Mouse (Mus musculus) lung, embryonic 16.5 days (tissue): ENCODE measurements around the gene 1700088E04Rik. TPM values are rescaled to one million over a fixed set of nuclear protein-coding genes. Genes with fewer than 3 reads are reported as not detected.

Source experiments
- ATAC-seq: fragments of 200-750 bp; cut with Nextera tagmentation; 2 replicates; pipeline ENCODE4 v1.8.0; 2017; ENCODE audit warnings: low read depth, mild to moderate bottlenecking, moderate library complexity
- H3K27ac ChIP-seq: fragments of 300-500 bp; sonication (generic); 2 replicates; pipeline ENCODE4 v1.5.1; 2014; ENCODE audit warnings: mild to moderate bottlenecking, control low read depth, low read length
- H3K27me3 ChIP-seq: fragments of 300-500 bp; sonication (generic); 2 replicates; pipeline ENCODE4 v1.6.1; 2014; ENCODE audit warnings: low read depth, low read length, mixed read lengths; ENCODE audit not compliant: control insufficient read depth, insufficient read depth
- H3K36me3 ChIP-seq: fragments of 300-500 bp; sonication (generic); 2 replicates; pipeline ENCODE4 v1.6.1; 2014; ENCODE audit warnings: low read length; ENCODE audit not compliant: control insufficient read depth, insufficient read depth
- H3K4me1 ChIP-seq: fragments of 300-500 bp; sonication (generic); replicated peaks from 2 replicates; pipeline ENCODE4 v1.6.1; 2014; ENCODE audit warnings: low read length, mixed read lengths; ENCODE audit not compliant: control insufficient read depth, insufficient read depth
- H3K4me2 ChIP-seq: fragments of 300-500 bp; sonication (generic); 2 replicates; pipeline ENCODE4 v1.6.1; 2014; ENCODE audit warnings: low read depth, low read length, control low read depth
- H3K4me3 ChIP-seq: fragments of 300-500 bp; sonication (generic); 2 replicates; pipeline ENCODE4 v1.5.1; 2014; ENCODE audit warnings: mild to moderate bottlenecking, low read length, control low read depth
- H3K9ac ChIP-seq: fragments of 300-500 bp; sonication (generic); 2 replicates; pipeline ENCODE4 v1.6.1; 2014; ENCODE audit warnings: low read length, control low read depth
- H3K9me3 ChIP-seq: fragments of 300-500 bp; sonication (generic); 2 replicates; pipeline ENCODE4 v1.6.1; 2016; ENCODE audit warnings: low read length; ENCODE audit not compliant: control insufficient read depth
- WGBS: fragments of 180-500 bp; shearing (Covaris S2); extraction: QIAGEN DNeasy Blood & Tissue Kit; methylation state at CpG from one replicate; pipeline ENCODE4 v1.1.7; 2014; 5-methylcytosine and 5-hydroxymethylcytosine counted together
- polyA plus RNA-seq: library from polyadenylated mRNA; unstranded; fragments of >200 nt; fragmentation: Nextera tagmentation; extraction: Ambion mirVana; gene quantifications from 2 replicates; pipeline ENCODE4 v1.2.1, GENCODE M21; 2015

Gene 1700088E04Rik
- polyA plus RNA-seq, 1 experiment from 2014 or later = 16.3 TPM

DNA sequence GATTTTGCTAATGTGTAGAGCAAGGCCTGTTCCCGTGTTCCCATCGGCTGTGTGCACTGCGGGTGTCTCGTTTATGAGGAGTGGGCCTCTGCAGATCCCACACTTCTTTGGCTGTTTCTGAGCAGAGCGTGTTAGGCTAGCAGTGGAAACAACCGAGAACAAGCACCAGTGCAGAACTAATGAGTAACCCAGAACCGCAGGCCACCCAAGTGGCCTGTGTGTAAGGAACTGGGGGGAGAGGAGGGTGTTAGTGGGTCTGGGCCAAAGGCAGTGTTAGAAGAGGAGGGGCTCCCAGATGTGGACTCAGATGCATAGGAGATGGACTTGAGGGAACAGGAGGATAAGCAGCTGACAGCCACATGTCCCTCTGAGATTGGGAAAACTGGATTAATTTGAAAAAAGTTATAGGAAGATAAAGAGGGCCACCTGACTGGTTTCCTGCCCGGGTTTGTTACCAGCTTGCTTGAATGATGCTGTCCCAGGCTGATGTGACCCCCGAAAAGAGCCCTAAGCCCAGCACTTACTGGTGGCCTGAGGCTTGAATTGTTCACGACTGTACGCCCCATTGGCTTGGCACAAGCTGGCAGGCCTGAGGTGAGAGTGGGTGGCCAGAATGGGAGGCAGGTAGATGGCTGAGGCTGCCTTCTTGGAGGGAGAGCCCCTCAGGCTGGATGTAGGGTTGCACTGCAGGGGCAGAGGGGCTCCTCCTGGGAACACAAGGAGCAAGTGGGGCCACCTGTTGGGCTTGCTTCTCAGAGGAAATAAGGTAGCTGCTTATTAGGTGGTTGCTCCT lies 5.1 kb downstream of the 1700088E04Rik start:
- H3K9me3 ChIP-seq = no peaks in the 10 kb centered on the region
- WGBS = 62% methylated on average over 11 of the region's 11 CpGs
- H3K36me3 ChIP-seq = peaks cover 7% of the 10 kb centered on the region
- H3K9ac ChIP-seq = no peak overlapping the region
- no peak overlapping the region for H3K4me3 ChIP-seq
- H3K27me3 ChIP-seq = no peaks in the 10 kb centered on the region
- no peak overlapping the region for H3K4me2 ChIP-seq
- peaks cover 12% of the 10 kb centered on the region; the same call in 1 of the 2 replicates for H3K4me1 ChIP-seq
- no peak overlapping the region for H3K27ac ChIP-seq
- ATAC-seq = peak; percentile 46; the same call in 1 of the 2 replicates

GRCm38 (mm10) chr15:79135332-79135731 lies 5.7 kb downstream of the 1700088E04Rik start:
- no peak for ATAC-seq
- WGBS = 71% methylated on average over 9 of the region's 9 CpGs
- Histone ChIP-seq H3K4me1 (peaks cover 13% of the 10 kb centered on the region), H3K27ac (no peak overlapping the region), H3K9ac (no peak overlapping the region), H3K4me2 (no peak overlapping the region), H3K4me3 (no peak overlapping the region), H3K36me3 (peaks cover 8% of the 10 kb centered on the region), H3K9me3 (no peaks in the 10 kb centered on the region), H3K27me3 (no peaks in the 10 kb centered on the region)

DNA sequence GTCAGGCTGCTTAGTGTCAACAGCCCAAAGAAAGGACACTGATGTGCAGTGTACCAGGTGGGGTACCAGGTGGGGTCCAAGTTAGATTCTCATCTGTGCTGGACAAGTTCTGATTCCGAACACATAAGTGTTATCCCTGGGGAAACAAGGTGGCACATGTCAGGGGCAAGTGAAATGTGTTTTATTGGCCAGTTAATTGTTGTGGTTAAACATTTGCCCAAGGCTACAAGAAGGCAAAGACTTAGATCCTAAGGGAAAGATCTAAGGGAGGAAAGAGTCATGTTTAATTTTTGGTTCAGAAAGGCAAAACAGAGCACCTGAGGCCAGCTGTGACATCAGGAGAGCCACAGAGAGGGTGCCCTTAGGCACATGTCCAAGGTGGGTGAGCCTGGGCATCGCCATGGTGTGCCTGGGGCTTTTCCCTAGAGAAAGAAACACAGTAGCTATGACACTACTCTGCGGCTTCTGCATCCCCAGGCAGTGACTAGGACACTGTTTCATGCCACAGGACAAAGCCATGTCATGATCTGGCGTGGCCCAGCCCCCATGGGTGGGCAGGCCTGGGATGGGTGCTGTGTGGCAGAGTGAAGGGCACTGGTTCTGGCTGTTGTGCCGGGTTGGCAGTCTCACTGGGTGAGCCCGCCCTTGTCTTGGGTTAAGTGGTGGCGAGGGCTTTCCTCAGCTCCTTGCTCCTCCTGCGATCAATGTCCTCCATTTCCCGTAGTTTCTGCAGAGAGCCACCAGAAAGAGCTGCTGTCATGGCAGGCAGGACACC lies 6.4 kb downstream of the 1700088E04Rik start:
- no peaks in the 10 kb centered on the region for H3K27me3 ChIP-seq
- H3K9ac ChIP-seq = no peak overlapping the region
- no peak overlapping the region for H3K4me2 ChIP-seq
- no peak overlapping the region for H3K27ac ChIP-seq
- H3K36me3 ChIP-seq = peaks cover 14% of the 10 kb centered on the region
- 86% methylated on average over 9 of the region's 9 CpGs for whole genome bisulfite sequencing
- no peak for ATAC-seq
- H3K4me1 ChIP-seq = peaks cover 14% of the 10 kb centered on the region
- H3K4me3 ChIP-seq = no peak overlapping the region
- H3K9me3 ChIP-seq = no peaks in the 10 kb centered on the region

DNA sequence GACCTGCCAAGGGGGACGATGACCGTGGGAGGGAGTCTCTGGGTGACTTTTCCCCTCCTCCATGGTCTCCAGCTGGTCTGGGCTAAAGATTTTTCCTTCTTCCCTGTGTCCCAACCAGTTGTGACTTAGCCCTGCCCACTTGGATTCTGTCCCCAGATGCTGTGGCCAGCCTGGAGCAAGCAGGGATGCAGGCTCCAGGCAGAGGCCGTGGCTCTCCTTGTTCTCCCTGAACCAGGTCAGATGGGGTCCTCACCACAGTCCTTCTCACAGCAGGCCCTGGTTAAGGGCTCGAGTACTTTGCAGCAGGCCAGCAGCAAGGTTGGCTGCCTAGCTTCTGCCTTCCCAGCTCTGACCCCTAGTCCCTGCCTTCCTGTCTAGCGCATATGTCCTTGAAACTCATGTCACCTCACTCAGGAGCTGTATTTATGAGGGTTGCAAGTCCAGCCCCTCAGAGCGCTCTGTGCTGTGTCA lies 7.8 kb downstream of the 1700088E04Rik start:
- peaks cover 14% of the 10 kb centered on the region for H3K4me1 ChIP-seq
- H3K27ac ChIP-seq = no peak overlapping the region
- no peak for ATAC-seq
- H3K36me3 ChIP-seq = peaks cover 18% of the 10 kb centered on the region
- H3K4me3 ChIP-seq = no peak overlapping the region
- H3K9me3 ChIP-seq = peaks cover 1% of the 10 kb centered on the region; the same call in 1 of the 2 replicates
- no peaks in the 10 kb centered on the region for H3K27me3 ChIP-seq
- H3K9ac ChIP-seq = no peak overlapping the region
- H3K4me2 ChIP-seq = no peak overlapping the region
- WGBS = 77% methylated on average over 6 of the region's 6 CpGs

- H3K9ac ChIP-seq = 0 out of 2 replicates have a peak overlapping the region, but pooled peaks have one; percentile 14
- no peak overlapping the region for H3K4me3 ChIP-seq
- H3K27me3 ChIP-seq = no peaks in the 10 kb centered on the region
- no peak overlapping the region for H3K4me2 ChIP-seq
- peak; percentile 59 for ATAC-seq
- peaks cover 14% of the 10 kb centered on the region for H3K4me1 ChIP-seq
- WGBS = 54% methylated on average over 7 of the region's 7 CpGs
- H3K9me3 ChIP-seq = peaks cover 4% of the 10 kb centered on the region; the same call in 1 of the 2 replicates
- H3K36me3 ChIP-seq = peaks cover 31% of the 10 kb centered on the region
- H3K27ac ChIP-seq = peak overlapping the region; percentile 58
Observed at GRCm38 (mm10) chr15:79131442-79131841, 9.6 kb downstream of the 1700088E04Rik start.

DNA sequence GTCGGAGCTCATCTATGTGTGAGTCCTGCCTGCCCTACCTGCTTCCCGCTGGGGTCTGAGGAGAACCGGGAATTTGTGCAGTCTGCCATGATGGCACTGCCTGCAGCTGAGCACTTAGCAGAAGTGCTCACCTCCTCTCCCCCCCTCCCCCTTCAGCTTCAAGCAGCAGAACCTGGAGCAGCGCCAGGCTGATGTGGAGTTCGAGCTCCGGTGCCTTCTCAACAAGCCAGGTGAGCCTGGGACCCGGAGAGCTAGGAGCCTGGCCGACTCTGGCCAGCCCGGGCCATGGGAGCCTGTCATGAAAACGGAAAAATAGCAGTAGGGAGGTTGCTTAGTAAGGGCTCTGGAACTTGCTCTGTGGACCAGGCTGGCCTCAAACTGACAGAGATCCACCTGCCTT lies 10.3 kb downstream of the 1700088E04Rik start:
- ATAC-seq = peak; percentile 34; the same call in 1 of the 2 replicates
- Histone ChIP-seq H3K27ac (peak overlapping the region; percentile 58), H3K27me3 (no peaks in the 10 kb centered on the region), H3K9ac (0 out of 2 replicates have a peak overlapping the region, but pooled peaks have one; percentile 7), H3K9me3 (peaks cover 4% of the 10 kb centered on the region; the same call in 1 of the 2 replicates), H3K36me3 (peaks cover 31% of the 10 kb centered on the region), H3K4me3 (no peak overlapping the region), H3K4me1 (peaks cover 12% of the 10 kb centered on the region), H3K4me2 (no peak overlapping the region)
- WGBS = 51% methylated on average over 10 of the region's 10 CpGs

DNA sequence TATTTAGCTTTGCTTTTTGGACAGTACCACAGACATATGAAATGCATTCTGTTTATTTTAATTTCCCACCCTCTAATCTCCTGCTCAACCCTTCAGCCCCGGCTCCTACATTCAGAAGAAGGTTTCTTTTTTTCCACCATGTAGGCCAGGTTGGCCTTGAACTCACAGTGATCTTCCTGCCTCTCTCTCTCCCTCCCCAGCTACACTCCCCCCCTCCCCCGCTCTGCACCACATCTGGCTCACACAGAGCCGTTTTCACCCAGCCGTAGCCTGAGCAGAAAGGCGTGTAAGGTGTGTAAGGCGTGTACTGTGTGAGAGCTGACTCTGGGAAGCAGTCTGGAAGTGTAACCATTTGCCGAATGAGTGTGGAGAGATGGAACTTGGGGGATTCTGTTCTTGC lies 11.7 kb downstream of the 1700088E04Rik start:
- H3K27me3 ChIP-seq = no peaks in the 10 kb centered on the region
- peaks cover 37% of the 10 kb centered on the region for H3K36me3 ChIP-seq
- ATAC-seq = no peak
- no peak overlapping the region for H3K27ac ChIP-seq
- H3K4me1 ChIP-seq = peaks cover 12% of the 10 kb centered on the region
- WGBS = 75% methylated on average over 7 of the region's 7 CpGs
- no peak overlapping the region for H3K9ac ChIP-seq
- peaks cover 4% of the 10 kb centered on the region; the same call in 1 of the 2 replicates for H3K9me3 ChIP-seq
- no peak overlapping the region for H3K4me3 ChIP-seq
- no peak overlapping the region for H3K4me2 ChIP-seq

DNA sequence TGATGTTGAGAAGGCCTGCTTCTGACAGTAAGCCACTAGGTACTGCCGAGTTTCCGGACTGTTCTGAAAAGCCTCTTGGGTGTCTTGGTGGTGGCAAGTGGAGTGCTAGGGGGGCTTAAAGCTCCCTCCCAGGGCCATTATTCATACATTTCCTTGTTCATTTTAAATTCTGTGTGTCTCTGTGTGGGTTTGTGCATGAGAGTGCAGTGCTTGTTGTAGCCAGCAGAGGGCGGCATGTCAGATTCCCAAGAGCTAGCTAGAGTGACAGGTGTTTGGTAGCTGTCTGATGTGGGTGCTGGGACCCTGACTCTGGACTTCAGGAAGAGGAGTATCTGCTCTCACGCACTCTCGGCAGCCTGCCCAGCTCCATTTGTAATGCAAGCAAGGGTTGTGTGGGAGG lies 12.8 kb downstream of the 1700088E04Rik start:
- Histone ChIP-seq H3K9me3 (peaks cover 4% of the 10 kb centered on the region; the same call in 1 of the 2 replicates), H3K4me2 (no peak overlapping the region), H3K36me3 (peaks cover 36% of the 10 kb centered on the region), H3K27me3 (no peaks in the 10 kb centered on the region), H3K9ac (no peak overlapping the region), H3K4me1 (peaks cover 12% of the 10 kb centered on the region), H3K4me3 (no peak overlapping the region), H3K27ac (no peak overlapping the region)
- no peak for ATAC-seq
- 92% methylated on average over 5 of the region's 5 CpGs for WGBS

- no peaks in the 10 kb centered on the region for H3K27me3 ChIP-seq
- H3K36me3 ChIP-seq = peaks cover 41% of the 10 kb centered on the region
- H3K4me2 ChIP-seq = no peak overlapping the region
- WGBS = 92% methylated on average over 12 of the region's 12 CpGs
- peaks cover 4% of the 10 kb centered on the region; the same call in 1 of the 2 replicates for H3K9me3 ChIP-seq
- no peak overlapping the region for H3K27ac ChIP-seq
- no peak for ATAC-seq
- peaks cover 12% of the 10 kb centered on the region for H3K4me1 ChIP-seq
- no peak overlapping the region for H3K9ac ChIP-seq
- H3K4me3 ChIP-seq = no peak overlapping the region
Observed at GRCm38 (mm10) chr15:79127101-79127500, 14.0 kb downstream of the 1700088E04Rik start.
